Mouse (Mus musculus) forebrain, embryonic 16.5 days (tissue): Measurements from ENCODE around the gene Cdc42ep4. TPM values are rescaled to one million over a fixed set of nuclear protein-coding genes. Genes with fewer than 3 reads are reported as not detected.

Source experiments
- polyA plus RNA-seq: library from polyadenylated mRNA; unstranded; fragments of >200 nt; fragmentation: Nextera tagmentation; extraction: Ambion mirVana; gene quantifications from 2 replicates; pipeline ENCODE4 v1.2.1, GENCODE M21; 2015

Gene Cdc42ep4
- polyA plus RNA-seq, 1 experiment from 2014 or later, result 99.9 TPM

Other genes starting within 250 kb of the Cdc42ep4 start
- 70.3 and 87.5 TPM in 2 replicates for gene Sstr2, start 132.5 kb downstream of the Cdc42ep4 start, polyA plus RNA-seq
- gene Cog1, start 102.7 kb downstream of the Cdc42ep4 start, polyA plus RNA-seq, result 35.5 and 36.3 TPM in 2 replicates
- 41.6 and 44.4 TPM in 2 replicates for gene Slc39a11, start 101.8 kb downstream of the Cdc42ep4 start, polyA plus RNA-seq
- 43.0 and 43.4 TPM in 2 replicates for gene Fam104a, start 67.7 kb downstream of the Cdc42ep4 start, polyA plus RNA-seq
- 24.4 and 26.1 TPM in 2 replicates for gene D11Wsu47e, start 67.5 kb downstream of the Cdc42ep4 start, polyA plus RNA-seq
- 0.32 and 0.35 TPM in 2 replicates for gene Cpsf4l, start 41.9 kb downstream of the Cdc42ep4 start, polyA plus RNA-seq